Mouse (Mus musculus): ENCODE results near the gene Zswim9. TPM values are rescaled to one million over a fixed set of nuclear protein-coding genes. Genes with fewer than 3 reads are reported as not detected.

Gene Zswim9
- polyA plus RNA-seq, 1 experiment, result 11.3 TPM

DNA sequence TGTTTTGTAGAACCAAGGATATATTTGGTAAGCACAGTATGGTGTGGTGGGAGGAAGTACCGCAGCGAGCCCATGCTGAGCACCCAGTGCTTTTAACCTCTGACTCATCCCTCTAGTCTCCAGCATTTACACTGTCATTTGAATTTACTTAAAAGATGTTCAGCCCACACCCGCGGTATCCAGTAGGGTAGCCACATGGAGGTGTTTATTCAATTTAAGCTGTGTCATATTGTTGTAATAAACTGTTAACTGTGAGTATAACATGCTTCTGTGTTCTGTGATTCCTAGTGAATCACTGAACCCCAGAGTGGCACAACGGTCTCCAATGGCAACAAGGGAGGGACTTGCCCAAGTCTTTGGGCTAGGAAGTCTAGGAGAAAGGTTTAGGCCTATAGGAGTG, 14.7 kb downstream of the Zswim9 start:
- Histone ChIP-seq H3K27me3 (ENCODE audit: control insufficient read depth, insufficient read depth, low read length) (no peaks in the 10 kb centered on the region), H3K4me3 (replicated peaks; ENCODE audit: insufficient read depth, low read depth, low read length) (no peak overlapping the region), H3K4me1 (ENCODE audit: control insufficient read depth, insufficient read depth, low read length) (no peaks in the 10 kb centered on the region), H3K27ac (ENCODE audit: insufficient read depth, low read length) (no peak overlapping the region)
- no peak for TF ChIP-seq CTCF (IDR thresholded peaks at IDR 0.05; ENCODE audit: borderline replicate concordance, insufficient read depth, low read depth, low read length)
- TF ChIP-seq POLR2A (IDR thresholded peaks at IDR 0.05; ENCODE audit: borderline replicate concordance, insufficient read depth, low read length), result no peak
- 80% methylated on average over 5 of the region's 5 CpGs for WGBS
- no peak for DNase-seq

DNA sequence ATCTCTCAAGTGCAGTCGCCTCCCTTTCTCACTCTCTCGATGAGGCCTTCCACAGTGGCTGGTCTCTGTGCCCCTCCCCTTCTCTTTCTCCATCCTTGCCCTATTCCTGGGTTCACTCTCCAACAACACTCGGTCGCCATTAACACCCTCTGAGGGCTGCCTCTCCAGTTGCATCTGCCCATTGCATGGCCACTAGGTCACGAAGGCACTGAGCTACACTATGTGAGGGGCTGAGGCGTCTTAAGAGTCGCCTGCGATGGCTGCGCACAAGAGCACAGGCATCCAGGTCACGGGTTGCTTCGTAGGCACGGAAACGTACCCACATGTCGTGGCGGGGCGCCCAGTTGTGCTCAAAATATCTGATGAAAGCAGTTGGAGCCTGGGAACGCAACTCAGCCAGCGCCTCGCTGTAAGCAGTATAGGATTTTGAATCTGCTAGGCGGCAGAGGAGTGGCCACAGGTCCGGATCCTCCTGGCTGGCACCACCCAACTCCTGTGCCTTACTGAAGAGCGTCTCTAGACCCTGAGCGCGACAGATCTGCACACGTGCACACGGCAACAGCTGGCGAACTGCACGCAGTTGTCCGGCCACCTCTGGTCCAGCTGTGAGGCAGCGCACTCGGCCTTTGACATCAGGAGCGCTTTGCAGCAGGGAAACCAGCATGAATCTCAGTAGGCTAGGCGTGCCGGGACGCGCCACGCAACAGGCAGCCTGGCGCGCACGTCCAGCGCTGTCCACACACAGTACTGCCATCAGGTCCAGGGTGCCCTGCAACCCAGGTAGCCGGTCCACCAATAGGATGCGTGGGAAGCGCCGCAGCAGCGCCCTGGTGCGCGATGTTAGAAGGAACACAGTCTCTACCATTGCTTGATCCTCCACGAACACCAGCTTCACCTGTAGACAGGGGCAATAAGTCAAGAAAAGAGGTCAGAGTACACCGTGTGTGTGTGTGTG, 17.5 kb downstream of the Zswim9 start:
- Histone ChIP-seq H3K27me3 (ENCODE audit: control insufficient read depth, insufficient read depth, low read length) (no peaks in the 10 kb centered on the region), H3K4me3 (replicated peaks; ENCODE audit: insufficient read depth, low read depth, low read length) (no peak overlapping the region), H3K4me1 (ENCODE audit: control insufficient read depth, insufficient read depth, low read length) (no peaks in the 10 kb centered on the region), H3K27ac (ENCODE audit: insufficient read depth, low read length) (no peak overlapping the region)
- DNase-seq, result no peak
- 49% methylated on average over 50 of the region's 50 CpGs for WGBS
- TF ChIP-seq CTCF (IDR thresholded peaks at IDR 0.05; ENCODE audit: borderline replicate concordance, insufficient read depth, low read depth, low read length) (no peak), POLR2A (IDR thresholded peaks at IDR 0.05; ENCODE audit: borderline replicate concordance, insufficient read depth, low read length) (no peak)

DNA sequence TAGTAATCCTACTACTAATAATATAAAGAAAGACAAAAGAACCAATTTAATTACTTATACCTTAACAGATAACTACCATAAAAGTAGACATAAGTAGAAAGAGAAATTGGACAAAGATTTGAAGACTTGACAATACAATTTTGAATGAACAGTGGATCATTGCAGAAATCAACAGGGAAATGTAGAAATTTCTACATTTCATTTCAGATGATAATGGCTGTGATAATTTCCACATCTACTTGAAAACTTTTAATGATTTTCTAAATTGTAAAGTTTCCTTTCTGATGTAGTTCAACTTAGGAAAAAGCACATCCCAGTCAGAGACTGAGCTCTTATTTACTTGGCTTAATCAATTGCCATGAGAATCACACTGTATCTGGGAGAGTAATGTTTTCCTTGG, 65.8 kb downstream of the Zswim9 start, which contains the start of gene Vmn1r89:
Vmn1r89 (plus strand) TSS at position 301 of the 400 bp plus-strand sequence.
- TF ChIP-seq CTCF (IDR thresholded peaks at IDR 0.05; ENCODE audit: borderline replicate concordance, insufficient read depth, low read depth, low read length) (no peak), POLR2A (IDR thresholded peaks at IDR 0.05; ENCODE audit: borderline replicate concordance, insufficient read depth, low read length) (no peak)
- no peaks in the 10 kb centered on the region for H3K27me3 ChIP-seq (ENCODE audit: control insufficient read depth, insufficient read depth, low read length)
- DNase-seq, result no peak
- H3K4me3 ChIP-seq (replicated peaks; ENCODE audit: insufficient read depth, low read depth, low read length), result no peak within 1 kb of the TSS
- no peak within 1 kb of the TSS for H3K27ac ChIP-seq (ENCODE audit: insufficient read depth, low read length)
- H3K4me1 ChIP-seq (ENCODE audit: control insufficient read depth, insufficient read depth, low read length), result no peaks in the 10 kb centered on the region

Other genes starting within 250 kb of the Zswim9 start
- gene Chmp2a, start 243.9 kb downstream of the Zswim9 start, polyA plus RNA-seq (2012; rRNA removed), result 258 and 264 TPM in 2 replicates
- 376 and 405 TPM in 2 replicates for gene Ube2m, start 240.4 kb downstream of the Zswim9 start, polyA plus RNA-seq (2012; rRNA removed)
- 4.6 TPM in 2 replicates for gene Mzf1, start 224.0 kb downstream of the Zswim9 start, polyA plus RNA-seq (2012; rRNA removed)
- not detected in 2 replicates for gene Vmn1r85, start 183.5 kb downstream of the Zswim9 start, polyA plus RNA-seq (2012; rRNA removed)
- gene Vmn1r86, start 158.8 kb downstream of the Zswim9 start, polyA plus RNA-seq (2012; rRNA removed), result not detected in 2 replicates
- gene Vmn1r87, start 138.6 kb downstream of the Zswim9 start, polyA plus RNA-seq (2012; rRNA removed), result not detected in 2 replicates
- gene Vmn1r88, start 119.2 kb downstream of the Zswim9 start, polyA plus RNA-seq (2012; rRNA removed), result not detected in 2 replicates
- not detected in 2 replicates for gene Vmn1r89, start 65.7 kb downstream of the Zswim9 start, polyA plus RNA-seq (2012; rRNA removed)
- 12.6 and 13.4 TPM in 2 replicates for gene Lig1, start 1.4 kb downstream of the Zswim9 start, polyA plus RNA-seq (2012; rRNA removed)
- gene Pla2g4c, start 45.9 kb upstream of the Zswim9 start, polyA plus RNA-seq (2012; rRNA removed), result 0.46 and 0.82 TPM in 2 replicates
- gene Cabp5, start 119.4 kb upstream of the Zswim9 start, polyA plus RNA-seq (2012; rRNA removed), result 0.11 and 0.32 TPM in 2 replicates
- not detected in 2 replicates for gene Bsph1, start 172.1 kb upstream of the Zswim9 start, polyA plus RNA-seq (2012; rRNA removed)